Mouse (Mus musculus) thymus, postnatal 36 days (tissue): ENCODE measurements at regions not wholly inside any gene's neighbourhood (a gene's known extent, or its start where the extent isn't known, plus 50 kb on each side); places are given as distances from the start of the nearest gene placed in this dataset.

Experiments used
- DNase-seq, 2 experiments: peaks; one replicate each; pipeline ENCODE4 v3.0.0; 2022; ENCODE audit warnings: mixed read lengths in 2 of 2

- no peak for DNase-seq
These were observed 390.6 kb upstream of the Mmadhc start for GRCm38 (mm10) chr2:50687222-50687621.

- peak; percentile 24 to 26 for DNase-seq
These were observed 380.9 kb upstream of the Mmadhc start for GRCm38 (mm10) chr2:50677456-50677855.

GRCm38 (mm10) chr2:50675736-50676550, 379.3 kb upstream of the Mmadhc start:
- DNase-seq = no peak

- DNase-seq = no peak
These were observed 378.2 kb upstream of the Mmadhc start for GRCm38 (mm10) chr2:50674856-50675175.

- no peak for DNase-seq
These were observed 377.7 kb upstream of the Mmadhc start for GRCm38 (mm10) chr2:50674151-50674855.

- DNase-seq = no peak
These were observed 372.7 kb upstream of the Mmadhc start for GRCm38 (mm10) chr2:50669297-50669696.

GRCm38 (mm10) chr2:50668789-50669188, 372.2 kb upstream of the Mmadhc start:
- no peak for DNase-seq

GRCm38 (mm10) chr2:50667180-50667579, 370.6 kb upstream of the Mmadhc start:
- no peak for DNase-seq

- DNase-seq = no peak
These were observed 365.9 kb upstream of the Mmadhc start for GRCm38 (mm10) chr2:50662504-50662903.

GRCm38 (mm10) chr2:50660000-50660399, 363.4 kb upstream of the Mmadhc start:
- DNase-seq = no peak

GRCm38 (mm10) chr2:50657826-50658225, 361.2 kb upstream of the Mmadhc start:
- DNase-seq = no peak

- no peak for DNase-seq
These were observed 359.8 kb upstream of the Mmadhc start for GRCm38 (mm10) chr2:50656351-50656750.

- no peak for DNase-seq
These were observed 358.3 kb upstream of the Mmadhc start for GRCm38 (mm10) chr2:50654953-50655324.

- no peak for DNase-seq
These were observed 357.8 kb upstream of the Mmadhc start for GRCm38 (mm10) chr2:50654221-50654952.

- DNase-seq = no peak
These were observed 356.6 kb upstream of the Mmadhc start for GRCm38 (mm10) chr2:50653121-50653615.

GRCm38 (mm10) chr2:50649656-50650055, 353.1 kb upstream of the Mmadhc start:
- no peak for DNase-seq

GRCm38 (mm10) chr2:50643219-50643618, 346.6 kb upstream of the Mmadhc start:
- DNase-seq = no peak

GRCm38 (mm10) chr2:50642198-50642597, 345.6 kb upstream of the Mmadhc start:
- DNase-seq = no peak

GRCm38 (mm10) chr2:50635896-50636295, 339.3 kb upstream of the Mmadhc start:
- DNase-seq = no peak

GRCm38 (mm10) chr2:50631786-50632185, 335.2 kb upstream of the Mmadhc start:
- no peak for DNase-seq

- DNase-seq = no peak
These were observed 330.9 kb upstream of the Mmadhc start for GRCm38 (mm10) chr2:50627501-50627900.

- DNase-seq = no peak
These were observed 328.7 kb upstream of the Mmadhc start for GRCm38 (mm10) chr2:50625233-50625749.

- no peak for DNase-seq
These were observed 312.5 kb upstream of the Mmadhc start for GRCm38 (mm10) chr2:50609086-50609485.
